Mouse (Mus musculus): ENCODE measurements around the gene Gnptab. TPM values are rescaled to one million over a fixed set of nuclear protein-coding genes. Genes with fewer than 3 reads are reported as not detected.

Gnptab gene
- 12.6 and 12.8 TPM in 2 replicates for polyA plus RNA-seq (2012; rRNA removed)

DNA sequence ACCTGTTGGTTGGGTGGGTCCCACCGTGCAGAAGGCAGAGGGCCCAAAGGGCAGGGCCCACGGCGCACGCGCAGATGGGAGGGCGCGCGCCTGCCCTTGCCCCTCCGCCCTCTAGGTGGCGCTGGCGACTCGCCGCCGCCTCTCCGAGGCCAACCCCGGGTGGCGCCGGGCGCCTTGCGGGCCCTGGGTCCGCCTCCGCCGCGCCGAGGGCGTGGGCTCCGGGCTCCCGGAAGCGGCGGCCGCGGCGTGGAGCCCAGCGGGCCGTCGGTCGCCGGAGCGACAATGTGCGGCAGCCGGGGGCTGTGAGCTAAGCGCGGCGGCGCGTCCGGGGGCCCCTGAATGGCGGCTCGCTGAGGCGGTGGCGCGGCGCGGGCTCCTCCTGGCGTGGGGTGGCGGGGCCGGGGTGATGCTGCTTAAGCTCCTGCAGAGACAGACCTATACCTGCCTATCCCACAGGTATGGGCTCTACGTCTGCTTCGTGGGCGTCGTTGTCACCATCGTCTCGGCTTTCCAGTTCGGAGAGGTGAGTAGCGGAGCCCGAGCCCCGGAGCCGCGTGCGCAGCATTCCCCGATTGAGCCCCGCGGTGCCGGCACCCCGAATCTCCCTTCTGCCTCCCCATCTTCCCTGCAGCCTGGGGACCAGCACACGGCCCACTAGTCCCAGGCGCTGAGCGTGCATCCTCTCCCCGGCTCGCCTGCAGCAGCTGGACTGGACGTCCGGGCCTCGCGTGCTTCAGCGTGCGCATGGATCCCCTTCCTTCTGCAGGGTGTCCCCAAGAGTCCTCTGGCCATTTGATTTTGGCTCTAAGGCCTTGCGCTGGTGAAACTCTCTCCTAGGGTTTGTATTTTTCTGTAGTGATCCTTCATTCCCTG is at the start of gene Gnptab, which contains the start of gene Dram1:
Gene Gnptab, plus strand, starts transcription at position 120 of the 873 bp plus-strand sequence.
Gene Dram1, minus strand, starts transcription at position 68 of the 873 bp plus-strand sequence.
- TF ChIP-seq CTCF (conservative IDR thresholded peaks at IDR 0.05; ENCODE audit: insufficient read depth, insufficient read length, low read depth, low read length), result peak; percentile 83
- no peak for TF ChIP-seq POLR2A (IDR thresholded peaks at IDR 0.05; ENCODE audit: low read depth, low read length)
- Histone ChIP-seq H3K36me3 (ENCODE audit: control insufficient read depth, insufficient read depth, low read length) (no peaks in the 10 kb centered on the region), H3K4me1 (ENCODE audit: control insufficient read depth, insufficient read depth, low read length) (peaks cover 25% of the 10 kb centered on the region), H3K27me3 (replicated peaks; ENCODE audit: control insufficient read depth, insufficient read depth, low read length) (no peaks in the 10 kb centered on the region), H3K27ac (ENCODE audit: insufficient read depth, low read depth, low read length) (0 out of 2 replicates have a peak within 1 kb of the TSS, but pooled peaks have one; percentile 13), H3K4me3 (ENCODE audit: insufficient read depth, low read depth, low read length) (peak within 1 kb of the TSS; percentile 60)
- DNase-seq, result peak; percentile 88
- WGBS, result under 1% methylated on average over 87 of the region's 87 CpGs

DNA sequence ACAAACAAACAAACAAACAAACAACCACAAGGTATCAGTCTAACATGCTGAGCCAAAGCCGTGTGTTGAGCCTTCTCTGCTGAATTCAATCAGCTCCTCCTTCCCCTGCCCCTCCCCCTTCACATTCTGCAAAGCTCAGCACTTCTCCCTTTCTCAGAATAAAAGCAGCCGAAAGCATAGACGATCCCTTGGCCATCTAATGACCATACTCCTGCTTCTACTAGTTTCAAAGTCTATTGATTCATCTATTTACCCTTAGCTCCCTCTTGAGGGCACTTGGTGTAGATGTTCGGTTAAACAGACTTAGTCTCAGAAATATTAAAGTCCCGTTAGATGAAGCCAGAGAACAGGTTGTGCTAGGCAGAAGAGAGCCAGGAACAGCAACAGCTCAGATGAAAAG is 48.2 kb upstream of the Gnptab start:
- H3K4me1 ChIP-seq (ENCODE audit: control insufficient read depth, insufficient read depth, low read length), result no peaks in the 10 kb centered on the region
- peak; percentile 41 for DNase-seq
- no peak overlapping the region for H3K27ac ChIP-seq (ENCODE audit: insufficient read depth, low read depth, low read length)
- no peak overlapping the region for H3K4me3 ChIP-seq (ENCODE audit: insufficient read depth, low read depth, low read length)
- WGBS, result 16% methylated on average over 5 of the region's 5 CpGs
- no peaks in the 10 kb centered on the region for H3K36me3 ChIP-seq (ENCODE audit: control insufficient read depth, insufficient read depth, low read length)
- H3K27me3 ChIP-seq (replicated peaks; ENCODE audit: control insufficient read depth, insufficient read depth, low read length), result no peaks in the 10 kb centered on the region
- TF ChIP-seq POLR2A (IDR thresholded peaks at IDR 0.05; ENCODE audit: low read depth, low read length), result no peak
- TF ChIP-seq CTCF (conservative IDR thresholded peaks at IDR 0.05; ENCODE audit: insufficient read depth, insufficient read length, low read depth, low read length), result no peak

GRCm38 (mm10) chr10:88340660-88341059 is 38.3 kb upstream of the Gnptab start:
- no peak for TF ChIP-seq CTCF (conservative IDR thresholded peaks at IDR 0.05; ENCODE audit: insufficient read depth, insufficient read length, low read depth, low read length)
- no peak overlapping the region for H3K27ac ChIP-seq (ENCODE audit: insufficient read depth, low read depth, low read length)

GRCm38 (mm10) chr10:88341368-88341767 is 37.6 kb upstream of the Gnptab start:
- Histone ChIP-seq H3K27me3 (replicated peaks; ENCODE audit: control insufficient read depth, insufficient read depth, low read length) (no peaks in the 10 kb centered on the region), H3K36me3 (ENCODE audit: control insufficient read depth, insufficient read depth, low read length) (no peaks in the 10 kb centered on the region), H3K4me1 (ENCODE audit: control insufficient read depth, insufficient read depth, low read length) (0 out of 2 replicates have a peak, but pooled peaks cover 2% of the 10 kb centered on the region), H3K4me3 (ENCODE audit: insufficient read depth, low read depth, low read length) (no peak overlapping the region), H3K27ac (ENCODE audit: insufficient read depth, low read depth, low read length) (no peak overlapping the region)
- WGBS, result 80% methylated on average over 6 of the region's 6 CpGs
- DNase-seq, result no peak
- TF ChIP-seq CTCF (conservative IDR thresholded peaks at IDR 0.05; ENCODE audit: insufficient read depth, insufficient read length, low read depth, low read length) (no peak), POLR2A (IDR thresholded peaks at IDR 0.05; ENCODE audit: low read depth, low read length) (no peak)

More at GRCm38 (mm10) chr10:88340660-88341059, 38.3 kb upstream of the Gnptab start:
- no peaks in the 10 kb centered on the region for H3K4me1 ChIP-seq (ENCODE audit: control insufficient read depth, insufficient read depth, low read length)
- DNase-seq, result no peak
- H3K4me3 ChIP-seq (ENCODE audit: insufficient read depth, low read depth, low read length), result no peak overlapping the region
- 90% methylated on average over 9 of the region's 9 CpGs for WGBS
- no peaks in the 10 kb centered on the region for H3K27me3 ChIP-seq (replicated peaks; ENCODE audit: control insufficient read depth, insufficient read depth, low read length)
- H3K36me3 ChIP-seq (ENCODE audit: control insufficient read depth, insufficient read depth, low read length), result no peaks in the 10 kb centered on the region

- H3K27me3 ChIP-seq (replicated peaks; ENCODE audit: control insufficient read depth, insufficient read depth, low read length), result no peaks in the 10 kb centered on the region
- peak overlapping the region; percentile 75 for H3K27ac ChIP-seq (ENCODE audit: insufficient read depth, low read depth, low read length)
- H3K4me3 ChIP-seq (ENCODE audit: insufficient read depth, low read depth, low read length), result no peak overlapping the region
- 0 out of 2 replicates have a peak, but pooled peaks cover 3% of the 10 kb centered on the region for H3K4me1 ChIP-seq (ENCODE audit: control insufficient read depth, insufficient read depth, low read length)
- TF ChIP-seq POLR2A (IDR thresholded peaks at IDR 0.05; ENCODE audit: low read depth, low read length), result no peak
- TF ChIP-seq CTCF (conservative IDR thresholded peaks at IDR 0.05; ENCODE audit: insufficient read depth, insufficient read length, low read depth, low read length), result no peak
- peak; percentile 21 for DNase-seq
- no peaks in the 10 kb centered on the region for H3K36me3 ChIP-seq (ENCODE audit: control insufficient read depth, insufficient read depth, low read length)
- whole genome bisulfite sequencing, result 51% methylated on average over 11 of the region's 11 CpGs
These were observed 33.0 kb upstream of the Gnptab start for GRCm38 (mm10) chr10:88345899-88346401.

GRCm38 (mm10) chr10:88346454-88347245 is 32.3 kb upstream of the Gnptab start:
- Histone ChIP-seq H3K27ac (ENCODE audit: insufficient read depth, low read depth, low read length) (peak overlapping the region; percentile 75), H3K4me3 (ENCODE audit: insufficient read depth, low read depth, low read length) (no peak overlapping the region), H3K36me3 (ENCODE audit: control insufficient read depth, insufficient read depth, low read length) (no peaks in the 10 kb centered on the region), H3K27me3 (replicated peaks; ENCODE audit: control insufficient read depth, insufficient read depth, low read length) (no peaks in the 10 kb centered on the region), H3K4me1 (ENCODE audit: control insufficient read depth, insufficient read depth, low read length) (0 out of 2 replicates have a peak, but pooled peaks cover 3% of the 10 kb centered on the region)
- WGBS, result 63% methylated on average over 12 of the region's 12 CpGs
- peak; percentile 23 for DNase-seq
- TF ChIP-seq POLR2A (IDR thresholded peaks at IDR 0.05; ENCODE audit: low read depth, low read length) (no peak), CTCF (conservative IDR thresholded peaks at IDR 0.05; ENCODE audit: insufficient read depth, insufficient read length, low read depth, low read length) (no peak)
